Mouse (Mus musculus) lung, adult 18-20 months (tissue): Measurements from ENCODE around the gene St6galnac6.

Source experiments
- DNase-seq, 2 experiments: peaks; one replicate each; pipeline ENCODE4 v3.0.0; 2022; ENCODE audit warnings: mixed read lengths in 2 of 2

Gene St6galnac6

GRCm38 (mm10) chr2:32586871-32587351, 12.6 kb upstream of the St6galnac6 start, which contains the start of gene St6galnac4:
Gene St6galnac4 (plus strand): TSS chr2:32587095.
- peak; percentile 91 to 94 for DNase-seq

- DNase-seq = peak in 1 of 2 experiments; percentile 51
Observed at GRCm38 (mm10) chr2:32587731-32588321, 11.7 kb upstream of the St6galnac6 start.

DNA sequence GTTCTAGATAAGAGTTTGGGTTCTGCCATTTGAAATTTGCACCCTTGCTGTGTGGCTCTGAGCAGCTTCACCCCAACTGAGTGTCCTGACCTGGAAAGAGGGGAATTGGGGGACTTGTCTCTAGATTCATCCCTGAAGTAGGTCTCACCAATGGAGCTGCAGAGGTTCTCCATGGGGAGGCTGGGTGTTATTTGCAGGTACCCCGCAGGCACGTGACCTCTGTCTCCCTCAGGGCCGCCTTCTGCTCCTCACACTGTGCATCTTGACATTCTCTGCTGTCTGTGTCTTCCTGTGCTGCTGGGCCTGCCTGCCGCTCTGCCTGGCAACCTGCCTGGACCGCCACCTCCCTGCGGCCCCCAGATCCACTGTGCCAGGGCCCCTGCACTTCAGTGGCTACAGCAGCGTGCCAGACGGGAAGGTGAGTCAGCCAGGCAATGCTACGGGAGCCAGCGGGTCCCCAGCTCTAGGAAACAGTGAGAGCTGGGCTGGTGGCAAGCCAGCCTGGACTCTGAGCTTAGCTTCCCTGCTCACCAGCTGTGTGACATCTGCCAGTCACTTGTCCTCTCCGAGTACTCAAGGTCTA, 10.2 kb upstream of the St6galnac6 start:
- DNase-seq = no peak

GRCm38 (mm10) chr2:32590224-32590623, 9.3 kb upstream of the St6galnac6 start:
- DNase-seq = no peak

DNA sequence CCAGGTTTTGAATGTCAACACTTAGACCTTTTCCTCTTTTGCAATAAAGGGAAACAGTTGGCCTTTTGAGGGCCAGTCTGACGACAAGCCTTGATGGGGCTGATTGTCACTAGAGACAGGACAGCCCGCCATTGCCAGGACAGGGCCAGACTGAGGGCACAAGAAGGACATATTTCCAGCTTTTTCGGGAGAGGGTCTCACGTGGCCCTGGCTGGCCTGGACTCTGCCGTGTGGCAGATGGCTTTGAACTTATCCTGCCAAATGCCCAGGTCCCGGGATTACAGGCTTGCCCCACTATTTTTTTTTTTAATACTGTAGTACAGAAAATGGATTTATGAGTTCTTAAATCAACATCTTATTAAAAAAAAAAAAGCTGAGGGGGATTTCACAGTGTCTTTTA, 8.3 kb upstream of the St6galnac6 start:
- no peak for DNase-seq

GRCm38 (mm10) chr2:32596725-32597124, 2.8 kb upstream of the St6galnac6 start:
- no peak for DNase-seq

DNA sequence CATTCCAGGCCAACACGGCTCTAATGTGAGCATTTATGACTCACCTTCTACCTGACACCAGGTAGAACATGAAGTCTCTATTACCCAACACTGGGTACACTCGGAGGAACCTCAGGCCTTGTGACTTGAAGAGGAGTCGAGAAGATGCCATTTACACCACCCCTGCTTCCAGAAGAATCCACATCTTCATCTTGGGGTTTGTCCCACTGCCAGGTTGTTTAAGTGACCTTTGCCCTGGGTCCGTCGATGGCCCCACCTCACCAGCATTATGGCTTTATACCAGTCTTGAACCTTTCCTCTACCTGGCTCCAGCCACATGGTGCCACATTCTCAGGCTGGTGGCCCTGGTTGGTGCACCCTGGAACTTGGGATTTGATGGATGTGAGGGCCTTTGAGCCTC, 2.3 kb upstream of the St6galnac6 start:
- DNase-seq = peak in 1 of 2 experiments; percentile 13

- DNase-seq = no peak
Observed at GRCm38 (mm10) chr2:32597699-32598098, 1.8 kb upstream of the St6galnac6 start.

DNA sequence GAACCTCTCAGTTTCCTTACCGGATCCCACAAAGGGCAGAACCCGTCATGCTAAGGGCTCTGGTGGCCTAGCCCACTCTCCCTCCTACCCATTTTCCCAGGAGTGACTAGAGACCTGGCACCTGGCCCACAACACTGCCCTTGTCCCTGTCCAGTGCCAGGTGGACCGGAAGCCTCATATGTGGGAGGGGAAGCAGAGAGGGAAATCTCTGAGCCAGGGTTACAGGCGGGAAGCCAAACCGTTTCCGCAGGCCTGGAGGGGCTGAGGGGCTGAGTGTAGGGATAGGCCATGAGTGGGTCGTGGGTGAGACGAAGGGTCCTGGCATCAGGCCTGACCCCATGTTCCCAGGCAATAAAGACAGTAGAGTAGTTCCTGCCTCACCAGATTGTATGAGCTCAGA, 1.0 kb upstream of the St6galnac6 start:
- peak in 1 of 2 experiments; percentile 30 for DNase-seq

- peak; percentile 59 to 72 for DNase-seq
Observed at GRCm38 (mm10) chr2:32601417-32602065, 2.0 kb downstream of the St6galnac6 start.

DNA sequence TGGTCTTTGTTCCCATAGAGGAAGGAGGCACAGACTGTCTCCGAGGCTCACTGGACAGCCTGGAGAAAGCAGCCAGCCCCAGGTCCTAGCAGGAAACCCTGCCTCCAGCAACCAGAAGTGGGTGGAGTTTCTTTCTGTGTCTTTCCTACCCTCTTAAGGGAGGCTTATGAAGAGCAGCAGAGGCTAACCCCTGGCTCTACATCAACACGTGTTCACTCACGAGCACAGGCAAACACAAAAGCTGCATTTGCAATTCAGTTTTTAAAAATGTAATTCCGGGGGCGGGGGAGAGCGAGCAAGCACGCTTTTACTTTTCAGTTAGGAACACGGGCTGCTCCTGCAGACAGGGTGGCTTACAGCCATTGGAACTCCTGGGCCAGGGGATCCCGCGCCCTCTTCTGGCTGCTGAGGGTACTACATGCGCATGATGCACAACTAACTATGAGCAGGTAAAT, 3.1 kb downstream of the St6galnac6 start:
- peak; percentile 87 to 88 for DNase-seq

DNA sequence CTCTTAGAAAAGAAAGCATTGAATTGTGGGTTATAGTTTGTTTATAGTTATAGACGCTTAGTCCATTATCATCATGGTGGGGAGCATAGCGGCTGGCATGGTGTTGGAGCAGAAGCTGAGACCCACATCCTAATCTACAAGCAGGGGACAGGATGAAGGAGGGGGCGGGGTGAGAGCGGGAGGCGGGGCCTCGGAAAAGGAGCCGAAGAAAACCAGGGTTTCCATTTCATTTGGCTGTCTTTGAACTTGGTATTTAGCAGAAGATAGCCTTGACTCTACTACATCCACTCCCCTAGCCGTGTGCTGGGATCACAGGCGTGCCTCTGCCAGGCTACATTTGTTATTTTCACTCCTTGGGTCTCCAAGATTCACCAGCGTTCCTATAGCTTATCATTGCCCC, 5.1 kb downstream of the St6galnac6 start:
- DNase-seq = no peak

DNA sequence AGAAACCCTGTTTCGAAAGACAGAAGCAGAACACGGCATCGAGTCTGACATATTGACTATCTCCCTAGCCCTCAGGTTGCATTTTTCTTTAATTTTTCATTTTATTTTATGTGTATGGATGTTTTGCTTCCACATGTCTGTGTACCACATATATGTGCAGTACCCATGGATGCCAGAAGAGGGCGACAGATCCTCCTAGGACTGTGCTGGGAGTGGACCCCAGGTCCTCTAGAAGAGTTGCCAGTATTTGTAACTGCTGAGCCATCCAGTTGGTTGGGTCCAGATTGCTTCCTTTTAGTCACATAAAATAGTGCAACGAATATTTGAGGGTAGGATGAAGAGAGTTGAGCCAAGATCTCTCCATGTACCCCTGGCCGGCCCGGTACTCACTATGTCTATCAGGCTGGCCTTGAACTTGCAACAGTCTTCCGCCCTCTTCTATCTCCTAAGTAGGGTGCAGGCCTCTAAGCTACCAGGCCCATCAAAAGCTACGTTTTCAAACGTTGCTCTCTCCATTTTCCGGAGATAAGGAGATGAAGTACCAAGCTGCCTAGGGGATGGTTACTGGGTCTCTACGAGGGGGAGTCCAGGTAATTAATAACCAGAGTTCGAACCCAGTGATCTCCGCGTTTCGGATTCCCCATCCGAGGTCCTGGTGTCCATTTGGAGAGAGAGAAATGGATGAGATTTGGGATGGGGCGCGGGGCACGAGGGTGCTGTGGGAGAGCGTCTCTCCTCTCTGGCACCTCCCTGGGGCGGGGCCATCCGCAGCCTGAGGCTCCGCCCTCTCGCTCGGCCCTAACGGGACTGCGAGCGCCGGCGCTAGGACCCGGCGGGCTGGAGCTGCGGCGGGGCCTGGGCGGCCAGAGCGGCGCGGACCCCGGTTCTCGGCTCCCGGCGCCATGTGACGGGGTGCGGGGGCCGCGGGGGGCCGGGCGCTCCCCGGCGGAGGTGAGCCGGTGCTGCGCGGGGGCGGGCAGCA, 6.9 kb downstream of the St6galnac6 start:
- DNase-seq = peak; percentile 86 to 89

DNA sequence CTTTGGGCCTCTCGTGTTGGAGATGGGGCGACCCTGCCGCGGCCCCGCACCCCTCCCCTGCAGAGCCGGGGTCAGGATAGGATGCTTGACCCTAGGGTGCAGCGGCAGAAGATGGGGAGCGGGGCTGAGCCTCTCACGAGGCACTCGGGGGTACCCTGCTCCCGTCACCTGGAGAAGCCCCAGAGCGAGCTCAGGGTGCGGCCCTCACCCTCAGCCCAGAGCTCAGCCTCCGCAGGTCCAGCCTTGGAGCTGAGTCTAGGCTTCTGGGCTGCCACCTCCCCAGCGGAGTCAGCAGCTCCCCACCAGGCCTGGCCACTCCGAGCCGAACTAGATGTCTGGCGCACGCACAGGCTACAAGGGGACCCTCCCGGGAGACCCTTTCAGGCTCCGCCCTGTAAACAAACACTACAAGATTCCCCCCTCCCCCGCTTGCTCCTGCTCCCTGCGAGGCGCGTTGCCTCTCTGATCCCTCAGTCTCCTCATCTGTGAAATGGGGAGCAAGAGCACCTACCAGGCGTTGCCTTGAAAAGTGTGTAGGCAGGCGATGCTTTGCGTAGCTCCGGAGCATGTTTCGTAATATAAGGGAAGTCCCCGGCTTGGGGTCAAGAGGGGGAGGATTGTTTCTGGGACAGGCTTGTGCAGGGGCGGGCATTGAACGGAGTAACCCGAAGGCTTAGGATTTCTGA, 7.9 kb downstream of the St6galnac6 start:
- DNase-seq = peak; percentile 79 to 81

GRCm38 (mm10) chr2:32608141-32608777, 8.8 kb downstream of the St6galnac6 start:
- peak; percentile 81 to 82 for DNase-seq

DNA sequence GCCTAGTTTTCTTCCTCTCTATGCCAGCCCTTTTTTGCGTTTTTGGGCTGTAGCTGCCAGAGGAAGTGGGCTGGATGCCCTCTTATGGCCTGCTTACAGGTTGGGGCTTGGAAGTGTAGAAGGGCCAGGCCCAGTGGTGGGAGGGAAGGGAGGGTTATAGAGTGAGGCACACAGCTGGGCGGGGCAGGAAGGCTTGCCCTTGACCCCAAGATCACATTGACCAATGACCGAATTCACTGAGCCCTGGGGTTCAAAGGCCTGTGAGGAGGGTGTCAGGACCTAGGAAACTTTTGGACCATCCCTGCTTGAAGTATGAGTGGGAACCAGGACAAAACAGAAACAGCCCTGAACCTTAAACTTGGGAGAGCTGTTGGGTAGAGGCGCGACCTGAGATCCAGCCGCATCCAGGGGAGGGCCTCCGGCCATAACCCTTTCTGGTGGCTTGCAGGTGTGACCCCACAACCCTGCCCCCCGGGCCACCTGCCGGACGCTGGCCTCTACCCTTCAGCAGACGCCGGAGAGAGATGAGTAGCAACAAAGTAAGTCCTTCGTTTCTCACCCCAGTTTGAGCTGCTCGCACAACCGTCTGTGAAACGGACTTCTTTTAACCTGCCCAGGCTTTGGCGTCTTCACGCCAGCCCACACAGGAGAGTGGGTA, 9.4 kb downstream of the St6galnac6 start:
- DNase-seq = no peak

- DNase-seq = peak; percentile 66 to 69
Observed at GRCm38 (mm10) chr2:32610610-32611229, 11.2 kb downstream of the St6galnac6 start.

DNA sequence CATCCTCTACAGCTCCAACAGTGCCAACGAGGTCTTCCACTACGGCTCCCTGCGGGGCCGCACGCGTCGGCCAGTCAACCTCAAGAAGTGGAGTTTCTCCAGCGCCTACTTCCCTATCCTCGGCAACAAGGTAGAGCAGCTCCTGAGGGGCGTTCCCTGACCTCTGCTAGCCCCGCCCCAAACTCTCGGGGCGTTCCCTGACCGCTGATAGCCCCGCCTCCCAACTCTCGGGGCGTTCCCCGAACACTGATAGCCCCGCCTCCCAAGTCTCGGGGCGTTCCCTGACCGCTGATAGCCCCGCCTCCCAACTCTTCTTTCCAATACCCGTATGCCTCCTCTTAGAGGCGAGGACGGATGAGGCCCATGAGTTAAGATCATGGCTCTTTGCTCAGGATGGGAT, 12.8 kb downstream of the St6galnac6 start:
- DNase-seq = no peak

DNA sequence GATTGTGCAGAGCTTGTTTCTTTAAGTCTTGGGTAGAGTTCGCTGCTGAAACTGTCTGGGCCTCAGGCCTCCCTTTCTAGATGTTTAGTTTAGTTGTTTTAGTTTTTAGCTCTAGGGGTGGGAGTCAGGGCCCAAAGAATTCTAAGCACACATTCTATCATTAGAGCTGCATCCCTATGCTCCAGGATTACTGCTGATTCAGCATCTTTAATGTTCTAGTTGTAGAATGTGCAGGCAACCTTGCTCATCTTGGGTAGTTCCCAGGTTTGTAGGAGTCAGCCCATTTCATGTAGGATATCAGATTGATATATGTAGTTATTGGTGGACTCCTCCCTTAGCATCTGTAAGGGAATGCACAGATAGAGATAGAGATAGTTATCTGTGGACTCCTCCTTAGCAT, 17.6 kb downstream of the St6galnac6 start:
- DNase-seq = no peak

DNA sequence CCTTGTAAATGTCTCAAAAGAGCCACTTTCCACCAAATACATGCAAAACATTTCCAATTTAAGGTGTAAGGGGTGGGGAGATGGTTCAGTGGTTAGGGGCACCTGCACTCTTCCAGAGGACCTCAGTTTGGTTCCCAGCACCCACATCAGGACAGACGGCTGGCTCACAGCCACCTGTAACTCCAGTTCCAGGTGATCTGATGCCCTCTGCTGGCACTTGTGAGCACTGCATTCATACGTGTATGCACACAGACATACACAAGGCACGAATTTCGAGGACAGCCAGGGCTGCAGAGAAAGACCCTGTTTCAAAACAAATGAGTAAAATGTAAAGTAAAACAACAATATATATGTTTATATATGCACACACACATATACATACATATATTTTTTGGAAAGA, 18.1 kb downstream of the St6galnac6 start:
- no peak for DNase-seq

DNA sequence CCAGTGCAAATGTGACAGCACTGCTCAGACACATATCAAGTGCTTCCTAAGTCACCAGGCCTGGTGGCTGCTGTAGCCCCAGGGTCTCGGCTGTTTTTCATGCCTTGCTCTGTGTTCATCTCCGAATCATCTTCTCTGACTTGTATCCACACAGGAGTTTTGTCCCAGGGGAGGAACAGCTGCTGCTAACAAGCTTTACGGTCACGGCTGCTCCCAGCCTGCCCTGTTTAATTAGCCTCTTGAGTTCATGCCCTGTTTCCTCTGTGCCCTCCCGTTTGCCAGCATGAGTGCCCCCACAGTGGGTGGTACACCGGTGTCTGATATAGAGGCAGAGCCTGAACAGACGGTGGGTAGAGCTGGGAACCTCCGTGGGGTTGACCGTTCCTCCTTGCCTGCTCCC, 18.5 kb downstream of the St6galnac6 start:
- DNase-seq = no peak
